Mouse (Mus musculus) lung, postnatal 0 days (tissue): ENCODE results near the gene Dazap2. TPM values are rescaled to one million over a fixed set of nuclear protein-coding genes. Genes with fewer than 3 reads are reported as not detected.

Source experiments
- ATAC-seq: fragments of 200-750 bp; cut with Nextera tagmentation; 2 replicates; pipeline ENCODE4 v1.8.0; 2017; ENCODE audit warnings: moderate library complexity
- DNase-seq: peaks from one replicate; pipeline ENCODE4 v3.0.0-alpha.2; 2016; ENCODE audit warnings: low spot score
- H3K27ac ChIP-seq: fragments of 300-500 bp; sonication (generic); 2 replicates; pipeline ENCODE4 v1.5.1; 2014; ENCODE audit warnings: antibody characterized with exemption, mild to moderate bottlenecking, low read length, mixed read lengths
- H3K27me3 ChIP-seq: fragments of 300-500 bp; sonication (generic); replicated peaks from 2 replicates; pipeline ENCODE4 v1.6.1; 2014; ENCODE audit warnings: low read length, mixed read lengths; ENCODE audit not compliant: insufficient read depth
- H3K36me3 ChIP-seq: fragments of 300-500 bp; sonication (generic); 2 replicates; pipeline ENCODE4 v1.6.1; 2014; ENCODE audit warnings: low read length, mixed read lengths; ENCODE audit not compliant: insufficient read depth
- H3K4me1 ChIP-seq: fragments of 300-500 bp; sonication (generic); 2 replicates; pipeline ENCODE4 v1.6.1; 2014; ENCODE audit warnings: antibody characterized with exemption, low read depth, low read length, mixed read lengths; ENCODE audit not compliant: insufficient read depth
- H3K4me2 ChIP-seq: fragments of 300-500 bp; sonication (generic); replicated peaks from 2 replicates; pipeline ENCODE4 v1.6.1; 2014; ENCODE audit warnings: low read depth, mild to moderate bottlenecking, low read length, moderate library complexity, mixed read lengths
- H3K4me3 ChIP-seq: fragments of 300-500 bp; sonication (generic); 2 replicates; pipeline ENCODE4 v1.5.1; 2014; ENCODE audit warnings: low read depth, low read length
- H3K9ac ChIP-seq: fragments of 300-500 bp; sonication (generic); replicated peaks from 2 replicates; pipeline ENCODE4 v1.6.1; 2014; ENCODE audit warnings: low read depth, mild to moderate bottlenecking
- H3K9me3 ChIP-seq: fragments of 300-500 bp; sonication (generic); 2 replicates; pipeline ENCODE4 v1.6.1; 2016; ENCODE audit warnings: low read length, mixed read lengths
- CTCF ChIP-seq: IDR thresholded peaks from 2 replicates; pipeline ENCODE4 v1.5.1; 2016; ENCODE audit warnings: antibody characterized with exemption, mild to moderate bottlenecking
- EP300 ChIP-seq: IDR thresholded peaks from 2 replicates; pipeline ENCODE4 v1.6.1; 2016; ENCODE audit warnings: antibody characterized with exemption, mild to moderate bottlenecking, control low read depth
- WGBS: fragments of 180-500 bp; shearing (Covaris S2); extraction: QIAGEN DNeasy Blood & Tissue Kit; methylation state at CpG from one replicate; pipeline ENCODE4 v1.1.7; 2014; 5-methylcytosine and 5-hydroxymethylcytosine counted together
- polyA plus RNA-seq: library from polyadenylated mRNA; unstranded; fragments of >200 nt; fragmentation: Nextera tagmentation; extraction: Ambion mirVana; gene quantifications from 2 replicates; pipeline ENCODE4 v1.2.1, GENCODE M21; 2015

The Dazap2 gene
- polyA plus RNA-seq, 1 experiment from 2014 or later, result 299 TPM

- H3K4me1 ChIP-seq, result peaks cover 5% of the 10 kb centered on the region; the same call in 1 of the 2 replicates
- no peak overlapping the region for H3K9ac ChIP-seq
- H3K4me2 ChIP-seq, result no peak overlapping the region
- H3K27ac ChIP-seq, result no peak overlapping the region
- peaks cover 14% of the 10 kb centered on the region; the same call in 1 of the 2 replicates for H3K36me3 ChIP-seq
- no peak for DNase-seq
- no peaks in the 10 kb centered on the region for H3K9me3 ChIP-seq
- H3K4me3 ChIP-seq, result no peak overlapping the region
- 85% methylated on average over 9 of the region's 9 CpGs for WGBS
- TF ChIP-seq CTCF (no peak), EP300 (no peak)
- H3K27me3 ChIP-seq, result no peaks in the 10 kb centered on the region
- no peak for ATAC-seq
These were observed 8.6 kb downstream of the Dazap2 start for GRCm38 (mm10) chr15:100623754-100624153.

DNA sequence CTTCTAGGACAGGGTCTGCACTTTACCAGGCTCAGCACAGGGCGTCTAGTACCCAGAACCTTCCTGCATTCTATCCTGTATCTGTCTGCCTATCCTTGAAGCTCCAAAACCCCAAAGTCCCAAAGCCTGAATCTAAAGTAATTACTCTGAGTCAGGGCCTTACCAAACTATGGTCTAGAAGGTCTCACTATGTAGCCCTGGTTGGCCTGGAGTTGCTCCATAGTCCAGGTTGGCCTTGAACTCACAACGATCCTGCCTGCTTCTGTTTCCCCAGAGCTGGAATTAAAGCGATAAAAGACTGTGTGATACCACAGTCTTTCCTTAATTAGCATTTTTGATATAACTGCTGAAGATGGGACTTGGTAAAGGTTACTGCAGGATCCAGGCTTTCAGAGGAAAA is 9.3 kb downstream of the Dazap2 start:
- WGBS, result 92% methylated on average over 3 of the region's 3 CpGs
- no peaks in the 10 kb centered on the region for H3K27me3 ChIP-seq
- peaks cover 5% of the 10 kb centered on the region; the same call in 1 of the 2 replicates for H3K4me1 ChIP-seq
- no peak for ATAC-seq
- H3K4me2 ChIP-seq, result no peak overlapping the region
- no peak overlapping the region for H3K4me3 ChIP-seq
- peaks cover 11% of the 10 kb centered on the region; the same call in 1 of the 2 replicates for H3K36me3 ChIP-seq
- TF ChIP-seq EP300 (no peak), CTCF (no peak)
- no peak for DNase-seq
- no peaks in the 10 kb centered on the region for H3K9me3 ChIP-seq
- H3K9ac ChIP-seq, result no peak overlapping the region
- H3K27ac ChIP-seq, result no peak overlapping the region

GRCm38 (mm10) chr15:100627287-100627686 is 12.1 kb downstream of the Dazap2 start:
- DNase-seq, result no peak
- Histone ChIP-seq H3K27ac (peak overlapping the region; percentile 74), H3K9ac (no peak overlapping the region), H3K27me3 (no peaks in the 10 kb centered on the region), H3K4me1 (peaks cover 5% of the 10 kb centered on the region; the same call in 1 of the 2 replicates), H3K36me3 (no peaks in the 10 kb centered on the region), H3K9me3 (no peaks in the 10 kb centered on the region), H3K4me3 (no peak overlapping the region), H3K4me2 (no peak overlapping the region)
- TF ChIP-seq CTCF (no peak), EP300 (0 out of 2 replicates have a peak, but pooled peaks have one; percentile 35)
- ATAC-seq, result no peak
- 33% methylated on average over 10 of the region's 10 CpGs for WGBS

- no peak overlapping the region for H3K4me2 ChIP-seq
- H3K27ac ChIP-seq, result peak overlapping the region; percentile 74
- ATAC-seq (peak; percentile 30; the same call in 1 of the 2 replicates), DNase-seq (peak; percentile 49)
- no peak for TF ChIP-seq CTCF
- TF ChIP-seq EP300, result peak; percentile 7; the same call in 1 of the 2 replicates
- H3K9me3 ChIP-seq, result no peaks in the 10 kb centered on the region
- peaks cover 5% of the 10 kb centered on the region; the same call in 1 of the 2 replicates for H3K4me1 ChIP-seq
- H3K27me3 ChIP-seq, result no peaks in the 10 kb centered on the region
- H3K36me3 ChIP-seq, result no peaks in the 10 kb centered on the region
- 10% methylated on average over 11 of the region's 11 CpGs for WGBS
- H3K9ac ChIP-seq, result no peak overlapping the region
- no peak overlapping the region for H3K4me3 ChIP-seq
These were observed 12.7 kb downstream of the Dazap2 start for GRCm38 (mm10) chr15:100627774-100628370.

- H3K27me3 ChIP-seq, result no peaks in the 10 kb centered on the region
- peaks cover 5% of the 10 kb centered on the region; the same call in 1 of the 2 replicates for H3K4me1 ChIP-seq
- TF ChIP-seq CTCF (no peak), EP300 (peak; percentile 90)
- ATAC-seq (peak; percentile 75), DNase-seq (peak; percentile 71)
- H3K36me3 ChIP-seq, result no peaks in the 10 kb centered on the region
- no peak overlapping the region for H3K4me3 ChIP-seq
- H3K4me2 ChIP-seq, result no peak overlapping the region
- H3K27ac ChIP-seq, result peak overlapping the region; percentile 74
- WGBS, result 41% methylated on average over 7 of the region's 7 CpGs
- no peaks in the 10 kb centered on the region for H3K9me3 ChIP-seq
- H3K9ac ChIP-seq, result no peak overlapping the region
These were observed 13.6 kb downstream of the Dazap2 start for GRCm38 (mm10) chr15:100628797-100629196.

- Histone ChIP-seq H3K9ac (no peak overlapping the region), H3K27ac (no peak overlapping the region), H3K4me1 (peaks cover 5% of the 10 kb centered on the region; the same call in 1 of the 2 replicates), H3K4me2 (no peak overlapping the region), H3K9me3 (no peaks in the 10 kb centered on the region), H3K36me3 (no peaks in the 10 kb centered on the region), H3K27me3 (no peaks in the 10 kb centered on the region), H3K4me3 (no peak overlapping the region)
- DNase-seq (no peak), ATAC-seq (no peak)
- no peak for TF ChIP-seq CTCF
- TF ChIP-seq EP300, result no peak
- 74% methylated on average over 3 of the region's 3 CpGs for WGBS
These were observed 15.0 kb downstream of the Dazap2 start for GRCm38 (mm10) chr15:100630126-100630525.
